Mouse (Mus musculus) embryonic fibroblast, embryonic 13.5 days (primary cell): Measurements from ENCODE around the gene Glce. TPM values are rescaled to one million over a fixed set of nuclear protein-coding genes. Genes with fewer than 3 reads are reported as not detected.

Source experiments
- H3K27ac ChIP-seq: 2 replicates; pipeline ENCODE4 v1.5.1; 2012; ENCODE audit warnings: low read length, control low read depth, inconsistent platforms; ENCODE audit not compliant: insufficient read depth
- H3K4me1 ChIP-seq: 2 replicates; pipeline ENCODE4 v1.6.1; 2011; ENCODE audit warnings: low read length; ENCODE audit not compliant: control insufficient read depth, insufficient read depth
- H3K4me3 ChIP-seq: 2 replicates; pipeline ENCODE4 v1.5.1; 2011; ENCODE audit warnings: mild to moderate bottlenecking, control low read depth, low read length; ENCODE audit not compliant: insufficient read depth
- CTCF ChIP-seq: IDR thresholded peaks from 2 replicates; pipeline ENCODE4 v1.5.1; 2011; ENCODE audit warnings: mild to moderate bottlenecking, control low read depth, low read length, moderate library complexity, borderline replicate concordance; ENCODE audit not compliant: insufficient read depth
- POLR2A ChIP-seq: IDR thresholded peaks from 2 replicates; pipeline ENCODE4 v1.6.1; 2011; ENCODE audit warnings: low read depth, mild to moderate bottlenecking, control low read depth, low read length, moderate library complexity
- polyA plus RNA-seq: library from polyadenylated mRNA; stranded (reverse); fragments of >200 nt; gene quantifications from 2 replicates; pipeline ENCODE4 v1.2.4, GENCODE M21; 2011; ENCODE audit warnings: low read depth; ENCODE audit not compliant: missing spikeins, insufficient read length

The Glce gene
- polyA plus RNA-seq, 1 experiment = 83.4 TPM

DNA sequence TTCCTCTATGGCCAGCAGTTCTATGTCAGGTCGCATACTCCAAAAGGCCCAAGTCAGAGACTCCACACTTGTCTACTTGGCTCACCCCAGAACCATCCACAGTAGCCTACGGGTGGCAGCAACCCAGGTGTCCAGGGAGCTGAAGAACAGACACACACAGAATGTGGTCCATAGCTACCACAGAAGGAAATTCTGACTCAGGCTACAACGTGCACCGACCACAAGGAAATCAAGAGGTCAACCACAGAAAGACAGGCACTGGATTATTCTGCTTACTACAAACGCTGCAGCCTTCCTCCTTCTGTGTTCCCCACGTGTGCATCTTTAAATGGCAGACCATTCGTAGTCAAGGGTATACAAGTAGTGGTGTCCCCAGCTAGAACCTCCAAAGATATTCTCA is 102.2 kb downstream of the Glce start:
- no peak overlapping the region for H3K4me3 ChIP-seq
- H3K27ac ChIP-seq = no peak overlapping the region
- no peak for TF ChIP-seq CTCF
- no peak for TF ChIP-seq POLR2A
- H3K4me1 ChIP-seq = peaks cover 8% of the 10 kb centered on the region

DNA sequence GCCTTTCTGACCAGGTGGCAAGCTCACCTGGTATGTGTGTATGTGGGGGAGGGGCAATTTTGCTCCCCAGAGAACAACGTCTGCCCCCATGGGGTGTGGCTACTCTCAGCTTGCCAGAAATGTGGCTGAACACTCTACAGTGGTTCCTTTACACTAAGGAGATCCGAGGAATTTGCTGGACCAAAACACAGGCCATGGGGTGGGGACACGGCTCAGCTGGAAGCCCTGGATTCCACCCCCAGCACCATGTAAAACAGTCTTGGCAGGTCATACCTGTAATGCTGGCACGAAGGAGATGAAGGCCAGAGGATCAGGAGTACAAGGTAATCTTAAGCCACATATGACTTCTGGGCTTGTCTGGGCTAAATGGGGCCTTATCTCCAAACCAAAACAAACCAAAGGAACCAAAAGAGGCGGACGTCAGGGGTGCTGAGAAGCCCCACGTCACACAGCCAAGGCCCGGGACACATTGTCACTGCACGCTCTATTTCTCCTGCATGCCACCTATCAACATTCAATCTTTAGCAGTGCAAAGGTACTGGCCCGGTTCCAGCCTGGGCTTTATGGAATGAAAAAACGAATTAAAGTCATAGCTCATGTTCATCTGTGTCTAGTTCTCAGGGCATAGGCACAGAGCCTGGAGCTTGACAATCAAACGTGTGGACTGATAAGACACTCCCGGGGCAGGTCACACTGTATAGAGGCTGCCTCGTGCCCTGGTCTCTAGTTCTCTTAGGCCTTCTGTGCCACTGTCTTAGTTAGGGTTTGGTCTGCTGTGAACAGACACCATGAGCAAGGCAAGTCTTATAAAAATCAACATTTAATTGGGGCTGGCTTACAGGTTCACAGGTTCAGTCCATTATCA is 104.0 kb downstream of the Glce start:
- TF ChIP-seq CTCF (no peak), POLR2A (no peak)
- no peak overlapping the region for H3K4me3 ChIP-seq
- peaks cover 8% of the 10 kb centered on the region for H3K4me1 ChIP-seq
- no peak overlapping the region for H3K27ac ChIP-seq

DNA sequence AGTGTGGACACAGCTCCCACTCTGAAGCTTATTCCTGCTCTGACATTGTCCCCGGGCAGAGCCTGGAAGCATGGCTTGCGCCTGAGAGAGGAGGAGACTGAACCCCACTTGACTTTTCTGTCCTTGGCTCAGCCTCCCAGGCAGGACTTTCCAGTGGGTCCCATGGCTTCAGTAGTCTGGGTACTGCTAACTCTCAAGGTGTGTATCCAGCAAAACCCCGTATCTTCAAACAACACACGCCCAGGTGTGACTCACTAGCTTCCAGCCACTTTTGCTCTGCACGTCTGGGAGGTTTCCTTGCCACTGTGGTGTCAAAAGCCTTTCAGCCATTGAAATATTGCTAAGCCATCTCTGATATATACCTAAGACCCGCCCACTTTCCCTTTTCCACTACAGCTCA is 105.1 kb downstream of the Glce start:
- no peak overlapping the region for H3K27ac ChIP-seq
- no peak for TF ChIP-seq POLR2A
- TF ChIP-seq CTCF = no peak
- H3K4me1 ChIP-seq = peaks cover 8% of the 10 kb centered on the region
- H3K4me3 ChIP-seq = no peak overlapping the region

DNA sequence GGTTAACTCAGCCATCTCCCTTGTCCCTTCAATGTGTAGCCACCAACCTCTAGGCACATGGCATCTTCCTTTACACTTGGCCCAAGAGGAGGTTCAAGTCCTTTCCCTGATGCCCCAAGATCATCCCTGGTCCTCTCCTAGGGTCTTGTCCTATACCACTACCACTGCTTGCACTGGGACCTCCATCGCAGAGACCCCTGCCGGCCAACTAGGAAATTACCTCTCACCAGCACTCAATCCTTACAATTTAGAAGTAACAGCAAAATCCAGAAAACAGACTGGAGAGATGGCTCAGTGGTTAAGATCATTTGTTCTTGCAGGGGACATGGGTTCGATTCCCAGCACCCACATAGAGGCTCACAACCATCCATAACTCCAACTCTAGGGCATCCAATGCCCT is 107.0 kb downstream of the Glce start:
- no peak for TF ChIP-seq CTCF
- no peak for TF ChIP-seq POLR2A
- H3K4me3 ChIP-seq = no peak overlapping the region
- no peak overlapping the region for H3K27ac ChIP-seq

DNA sequence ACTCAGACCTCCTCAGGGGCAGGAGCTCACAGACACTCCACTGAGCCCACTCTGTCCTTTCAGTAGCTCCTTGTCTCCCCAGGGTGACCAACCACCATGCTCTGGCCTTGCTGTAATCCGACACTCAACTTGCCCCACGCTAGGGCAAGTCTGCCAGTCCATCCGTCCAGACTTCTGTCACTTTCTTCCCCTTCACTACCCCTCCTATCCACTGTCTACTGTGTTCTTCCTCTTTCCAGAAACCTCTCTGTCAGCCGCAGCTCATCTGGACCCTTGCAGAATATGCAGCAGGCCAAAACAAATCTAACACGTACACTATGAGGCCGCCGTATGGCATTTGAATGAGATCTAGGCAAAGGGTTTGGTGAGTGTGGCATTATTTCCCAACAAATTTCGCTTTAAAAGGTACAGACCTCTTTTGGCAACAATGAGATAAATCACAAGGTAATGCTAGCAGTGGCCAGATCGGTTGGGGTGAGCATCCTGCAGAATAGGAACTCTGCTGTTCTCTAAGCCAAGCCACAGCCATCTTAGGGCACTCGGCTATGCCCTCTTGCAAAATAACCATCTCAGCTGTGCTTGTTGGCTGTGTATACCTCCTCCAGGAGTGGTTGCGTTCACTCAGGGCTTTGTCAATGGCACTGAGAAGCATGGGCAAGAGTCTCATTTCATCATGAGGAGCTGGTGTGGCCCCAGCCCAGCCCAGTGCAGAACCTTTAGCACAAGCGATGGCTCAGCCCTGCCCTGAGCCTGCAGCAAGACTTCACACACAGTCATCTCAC is 108.9 kb downstream of the Glce start:
- no peak overlapping the region for H3K27ac ChIP-seq
- H3K4me1 ChIP-seq = no peaks in the 10 kb centered on the region
- TF ChIP-seq CTCF (no peak), POLR2A (no peak)
- no peak overlapping the region for H3K4me3 ChIP-seq

More for the DNA sequence above, 107.0 kb downstream of the Glce start:
- no peaks in the 10 kb centered on the region for H3K4me1 ChIP-seq

DNA sequence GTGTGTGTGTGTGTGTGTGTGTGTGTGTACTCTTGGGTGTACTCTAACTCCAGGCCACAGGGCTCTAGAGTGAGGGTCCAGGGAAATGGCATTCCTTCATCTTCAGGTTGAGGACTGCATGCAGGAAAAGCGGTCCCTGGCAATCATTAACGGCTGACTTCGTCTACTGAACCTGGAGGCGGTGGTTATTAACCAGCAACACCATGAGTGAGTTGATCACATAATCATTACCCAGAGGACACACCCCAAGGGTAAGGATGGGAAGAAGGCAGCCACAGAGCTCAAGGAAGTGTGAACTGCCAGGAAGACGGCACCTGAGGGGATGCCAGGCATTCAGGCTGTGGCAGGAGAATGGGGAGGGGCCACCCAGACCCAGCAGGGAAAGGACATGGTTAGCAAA is 114.1 kb downstream of the Glce start:
- no peak for TF ChIP-seq CTCF
- no peak for TF ChIP-seq POLR2A
- no peak overlapping the region for H3K4me3 ChIP-seq
- H3K27ac ChIP-seq = no peak overlapping the region
- H3K4me1 ChIP-seq = no peaks in the 10 kb centered on the region

Other genes with a start within 250 kb of the Glce start
- 3,879 and 4,235 TPM in 2 replicates for gene Rplp1, start 208.1 kb downstream of the Glce start, polyA plus RNA-seq
- gene Kif23, start 175.9 kb downstream of the Glce start, polyA plus RNA-seq = 54.7 and 91.4 TPM in 2 replicates
- gene Paqr5, start 95.8 kb downstream of the Glce start, polyA plus RNA-seq = not detected in 2 replicates
- not detected in 2 replicates for gene Spesp1, start 159.6 kb upstream of the Glce start, polyA plus RNA-seq
- 352 and 487 TPM in 2 replicates for gene Anp32a, start 218.6 kb upstream of the Glce start, polyA plus RNA-seq